Mouse (Mus musculus): ENCODE results near the gene Slc25a25. TPM values are rescaled to one million over a fixed set of nuclear protein-coding genes. Genes with fewer than 3 reads are reported as not detected.
A peak's percentile ranks its signal among the peaks of the same experiment; 100 is the strongest.

Slc25a25 gene
- polyA plus RNA-seq, 2 experiments, result 12.7 to 17.4 TPM

GRCm38 (mm10) chr2:32437612-32438166, 13.6 kb downstream of the Slc25a25 start:
- Histone ChIP-seq H3K4me1 (ENCODE audit: control insufficient read depth, insufficient read depth, low read length) (0 out of 2 replicates have a peak, but pooled peaks cover 7% of the 10 kb centered on the region), H3K4me2 (replicated peaks; ENCODE audit: low read depth, low read length, severe bottlenecking) (no peak overlapping the region), H3K27ac (replicated peaks; ENCODE audit: low read depth, low read length) (0 out of 2 replicates have a peak overlapping the region, but pooled peaks have one; percentile 0), H3K9me3 (ENCODE audit: control insufficient read depth, low read length) (no peaks in the 10 kb centered on the region), H3K4me3 (replicated peaks; ENCODE audit: low read length) (no peak overlapping the region), H3K36me3 (ENCODE audit: control insufficient read depth, insufficient read depth, low read length) (peaks cover 2% of the 10 kb centered on the region; the same call in 1 of the 2 replicates), H3K27me3 (ENCODE audit: control insufficient read depth, insufficient read depth, low read length) (no peaks in the 10 kb centered on the region), H3K9ac (ENCODE audit: low read depth, low read length, severe bottlenecking) (no peak overlapping the region)
- 65% methylated on average over 2 of the region's 2 CpGs for WGBS
- ATAC-seq (ENCODE audit: low FRiP score, low read depth) (no peak), DNase-seq (ENCODE audit: low spot score) (no peak)
- TF ChIP-seq POLR2A (IDR thresholded peaks at IDR 0.05; ENCODE audit: borderline replicate concordance, extremely low read depth, insufficient read depth, insufficient read length), result no peak

- Histone ChIP-seq H3K4me2 (replicated peaks; ENCODE audit: low read depth, low read length, severe bottlenecking) (no peak overlapping the region), H3K9me3 (ENCODE audit: control insufficient read depth, low read length) (no peaks in the 10 kb centered on the region), H3K27me3 (ENCODE audit: control insufficient read depth, insufficient read depth, low read length) (no peaks in the 10 kb centered on the region), H3K36me3 (ENCODE audit: control insufficient read depth, insufficient read depth, low read length) (peaks cover under 1% of the 10 kb centered on the region; the same call in 1 of the 2 replicates), H3K4me3 (replicated peaks; ENCODE audit: low read length) (no peak overlapping the region), H3K27ac (replicated peaks; ENCODE audit: low read depth, low read length) (0 out of 2 replicates have a peak overlapping the region, but pooled peaks have one; percentile 0), H3K4me1 (ENCODE audit: control insufficient read depth, insufficient read depth, low read length) (0 out of 2 replicates have a peak, but pooled peaks cover 7% of the 10 kb centered on the region), H3K9ac (ENCODE audit: low read depth, low read length, severe bottlenecking) (no peak overlapping the region)
- 68% methylated on average over 3 of the region's 3 CpGs for WGBS
- no peak for ATAC-seq (ENCODE audit: low FRiP score, low read depth)
- no peak for TF ChIP-seq POLR2A (IDR thresholded peaks at IDR 0.05; ENCODE audit: borderline replicate concordance, extremely low read depth, insufficient read depth, insufficient read length)
- DNase-seq (ENCODE audit: low spot score), result no peak
Observed at GRCm38 (mm10) chr2:32436686-32437372, 14.4 kb downstream of the Slc25a25 start.

GRCm38 (mm10) chr2:32430701-32431676, 20.3 kb downstream of the Slc25a25 start:
- DNase-seq (ENCODE audit: low spot score) (peak; percentile 96), ATAC-seq (ENCODE audit: low FRiP score, low read depth) (peak; percentile 93)
- H3K9ac ChIP-seq (ENCODE audit: low read depth, low read length, severe bottlenecking), result peak overlapping the region; percentile 55
- no peaks in the 10 kb centered on the region for H3K27me3 ChIP-seq (ENCODE audit: control insufficient read depth, insufficient read depth, low read length)
- peak overlapping the region; percentile 72 for H3K27ac ChIP-seq (replicated peaks; ENCODE audit: low read depth, low read length)
- H3K4me1 ChIP-seq (ENCODE audit: control insufficient read depth, insufficient read depth, low read length), result peaks cover 35% of the 10 kb centered on the region
- 0 out of 2 replicates have a peak, but pooled peaks have one; percentile 18 for TF ChIP-seq POLR2A (IDR thresholded peaks at IDR 0.05; ENCODE audit: borderline replicate concordance, extremely low read depth, insufficient read depth, insufficient read length)
- H3K9me3 ChIP-seq (ENCODE audit: control insufficient read depth, low read length), result no peaks in the 10 kb centered on the region
- WGBS, result 9% methylated on average over 18 of the region's 18 CpGs
- H3K4me3 ChIP-seq (replicated peaks; ENCODE audit: low read length), result peak overlapping the region; percentile 45
- H3K4me2 ChIP-seq (replicated peaks; ENCODE audit: low read depth, low read length, severe bottlenecking), result peak overlapping the region; percentile 59
- H3K36me3 ChIP-seq (ENCODE audit: control insufficient read depth, insufficient read depth, low read length), result no peaks in the 10 kb centered on the region

- Histone ChIP-seq H3K9me3 (ENCODE audit: control insufficient read depth, low read length) (no peaks in the 10 kb centered on the region), H3K36me3 (ENCODE audit: control insufficient read depth, insufficient read depth, low read length) (no peaks in the 10 kb centered on the region), H3K4me2 (replicated peaks; ENCODE audit: low read depth, low read length, severe bottlenecking) (no peak overlapping the region), H3K4me3 (replicated peaks; ENCODE audit: low read length) (no peak overlapping the region), H3K9ac (ENCODE audit: low read depth, low read length, severe bottlenecking) (no peak overlapping the region), H3K27me3 (ENCODE audit: control insufficient read depth, insufficient read depth, low read length) (no peaks in the 10 kb centered on the region), H3K4me1 (ENCODE audit: control insufficient read depth, insufficient read depth, low read length) (peaks cover 39% of the 10 kb centered on the region), H3K27ac (replicated peaks; ENCODE audit: low read depth, low read length) (peak overlapping the region; percentile 58; the same call in 1 of the 2 replicates)
- no peak for DNase-seq (ENCODE audit: low spot score)
- no peak for TF ChIP-seq POLR2A (IDR thresholded peaks at IDR 0.05; ENCODE audit: borderline replicate concordance, extremely low read depth, insufficient read depth, insufficient read length)
- 68% methylated on average over 4 of the region's 4 CpGs for WGBS
- ATAC-seq (ENCODE audit: low FRiP score, low read depth), result no peak
Observed at GRCm38 (mm10) chr2:32429215-32429891, 21.9 kb downstream of the Slc25a25 start.

All from limb, embryonic 14.5 days (tissue).